Mouse (Mus musculus) kidney, adult 2 months (tissue): ENCODE results near the gene Thap3.
A peak's percentile ranks its signal among the peaks of the same experiment; 100 is the strongest.

Source experiments
- CTCF ChIP-seq: fragments of 200-500 bp; conservative IDR thresholded peaks from 2 replicates; pipeline ENCODE4 v1.5.1; 2011; ENCODE audit warnings: low read depth, mild to moderate bottlenecking, control low read depth, low read length, moderate library complexity, mixed read lengths; ENCODE audit not compliant: insufficient read depth, insufficient read length
- POLR2A ChIP-seq: fragments of 200-500 bp; IDR thresholded peaks from one replicate; pipeline ENCODE4 v1.6.1; 2011; ENCODE audit warnings: low read depth, low read length, control low read depth

- TF ChIP-seq POLR2A, result no peak
- TF ChIP-seq CTCF, result peak; percentile 23; the same call in 1 of the 2 replicates
Observed at GRCm38 (mm10) chr4:151980699-151981098, 8.1 kb downstream of the Thap3 start.
